Mouse (Mus musculus) hindbrain, postnatal 0 days (tissue): ENCODE data around the gene Pnkd. TPM values are rescaled to one million over a fixed set of nuclear protein-coding genes. Genes with fewer than 3 reads are reported as not detected.
A peak's percentile ranks its signal among the peaks of the same experiment; 100 is the strongest.
"Not testable (repeated sequence)": the region's sequence is repeated elsewhere in the genome, so short reads cannot be mapped to it uniquely, and the experiment has no call there.

Experiments
- ATAC-seq: fragments of 200-750 bp; cut with Nextera tagmentation; 2 replicates; pipeline ENCODE4 v1.8.0; 2017; ENCODE audit warnings: mild to moderate bottlenecking, moderate TSS enrichment, moderate library complexity
- DNase-seq: peaks from one replicate; pipeline ENCODE4 v3.0.0-alpha.2; 2015; ENCODE audit warnings: low spot score
- H3K27ac ChIP-seq: fragments of 300-500 bp; sonication (generic); 2 replicates; pipeline ENCODE4 v1.5.1; 2014; ENCODE audit warnings: mild to moderate bottlenecking
- H3K27me3 ChIP-seq: fragments of 300-500 bp; sonication (generic); 2 replicates; pipeline ENCODE4 v1.6.1; 2014; ENCODE audit warnings: low read length, mixed read lengths; ENCODE audit not compliant: insufficient read depth
- H3K36me3 ChIP-seq: fragments of 300-500 bp; sonication (generic); 2 replicates; pipeline ENCODE4 v1.6.1; 2014; ENCODE audit warnings: low read length, mixed read lengths; ENCODE audit not compliant: insufficient read depth
- H3K4me1 ChIP-seq: fragments of 300-500 bp; sonication (generic); 2 replicates; pipeline ENCODE4 v1.6.1; 2014; ENCODE audit warnings: antibody characterized with exemption, low read length, mixed read lengths; ENCODE audit not compliant: insufficient read depth
- H3K4me2 ChIP-seq: fragments of 300-500 bp; sonication (generic); 2 replicates; pipeline ENCODE4 v1.6.1; 2014; ENCODE audit warnings: low read depth, mild to moderate bottlenecking, low read length, moderate library complexity, mixed read lengths
- H3K4me3 ChIP-seq: fragments of 300-500 bp; sonication (generic); 2 replicates; pipeline ENCODE4 v1.5.1; 2014; ENCODE audit warnings: low read length
- H3K9ac ChIP-seq: fragments of 300-500 bp; sonication (generic); replicated peaks from 2 replicates; pipeline ENCODE4 v1.6.1; 2014; ENCODE audit warnings: mild to moderate bottlenecking, low read length, moderate library complexity, mixed read lengths
- H3K9me3 ChIP-seq: fragments of 300-500 bp; sonication (generic); 2 replicates; pipeline ENCODE4 v1.6.1; 2016; ENCODE audit warnings: low read length, mixed read lengths
- CTCF ChIP-seq: IDR thresholded peaks from 2 replicates; pipeline ENCODE4 v1.5.1; 2016; ENCODE audit warnings: antibody characterized with exemption, control low read depth, low read depth
- WGBS: fragments of 180-500 bp; shearing (Covaris S2); extraction: QIAGEN DNeasy Blood & Tissue Kit; methylation state at CpG from one replicate; pipeline ENCODE4 v1.1.7; 2014; 5-methylcytosine and 5-hydroxymethylcytosine counted together
- polyA plus RNA-seq: library from polyadenylated mRNA; unstranded; fragments of >200 nt; fragmentation: Nextera tagmentation; extraction: Ambion mirVana; gene quantifications from 2 replicates; pipeline ENCODE4 v1.2.1, GENCODE M21; 2015
- total RNA-seq: library from RNA; depleted of rRNA; stranded (reverse); fragments of >200 nt; gene quantifications from 2 replicates; pipeline ENCODE4 v1.2.3, GENCODE M21; 2014

The Pnkd gene
- total and polyA plus RNA-seq, 2 experiments from 2014 or later = 102 to 143 TPM

DNA sequence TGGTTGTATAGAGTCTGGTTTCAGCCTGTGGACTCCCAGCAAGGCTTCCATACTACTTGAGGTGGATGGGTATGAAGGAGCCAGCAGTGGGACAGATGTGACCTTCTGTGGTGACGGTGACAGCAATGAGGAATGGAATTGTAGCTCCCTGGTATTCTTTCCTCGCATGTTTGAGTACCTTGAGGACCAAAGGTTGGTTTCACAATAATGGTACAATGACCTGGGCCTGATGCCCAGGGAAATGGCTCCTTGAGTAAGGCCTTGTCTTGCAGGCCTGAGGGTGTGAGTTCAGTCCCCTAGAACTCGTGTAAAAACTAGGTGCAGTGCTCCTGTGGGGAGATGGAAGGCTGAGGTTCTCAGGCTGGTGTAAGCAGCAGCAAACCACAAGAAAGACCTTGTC is 34.0 kb downstream of the Pnkd start:
- H3K4me3 ChIP-seq = no peak overlapping the region
- no peaks in the 10 kb centered on the region for H3K4me1 ChIP-seq
- no peaks in the 10 kb centered on the region for H3K9me3 ChIP-seq
- H3K4me2 ChIP-seq = no peak overlapping the region
- no peaks in the 10 kb centered on the region for H3K27me3 ChIP-seq
- WGBS = 88% methylated on average over 3 of the region's 3 CpGs
- no peak overlapping the region for H3K9ac ChIP-seq
- no peaks in the 10 kb centered on the region for H3K36me3 ChIP-seq
- no peak overlapping the region for H3K27ac ChIP-seq
- TF ChIP-seq CTCF = no peak
- ATAC-seq = no peak
- DNase-seq = no peak

DNA sequence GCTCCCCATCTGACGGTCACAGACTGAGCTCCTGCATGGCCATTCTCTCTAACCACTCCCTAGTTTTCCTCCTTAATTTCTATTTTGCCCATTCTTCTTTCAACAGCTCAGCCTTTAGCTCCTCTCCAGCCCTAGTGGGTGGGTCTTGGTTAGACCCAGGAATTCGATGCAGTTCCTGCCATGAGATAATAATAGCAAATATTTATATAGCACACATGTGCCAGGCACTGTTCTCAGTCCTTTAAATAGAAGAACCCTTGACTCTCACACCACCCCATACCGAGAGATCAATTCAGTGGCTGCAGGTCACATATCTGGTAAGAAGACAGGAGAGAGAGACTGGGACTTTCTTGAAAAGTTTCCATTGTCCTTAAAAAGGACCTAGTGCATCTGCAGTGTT is 36.7 kb downstream of the Pnkd start:
- ATAC-seq = no peak

DNA sequence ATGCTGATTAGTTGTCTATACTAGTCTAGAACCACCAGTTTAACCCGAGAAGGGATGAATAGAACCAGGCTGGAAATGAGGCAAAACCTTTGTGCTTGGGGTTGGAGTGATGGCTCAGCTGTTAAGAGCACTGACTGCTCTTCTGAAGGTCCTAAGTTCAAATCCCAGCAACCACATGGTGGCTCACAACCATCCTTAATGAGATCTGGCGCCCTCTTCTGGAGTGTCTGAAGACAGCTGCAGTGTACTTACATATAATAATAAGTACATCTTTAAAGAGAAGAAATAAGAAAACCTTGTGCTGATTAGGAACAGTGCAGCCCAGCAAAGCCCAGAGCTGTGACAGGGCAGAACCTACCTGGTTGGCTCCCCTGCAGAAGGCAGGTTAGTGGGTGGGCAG is 42.2 kb downstream of the Pnkd start:
- DNase-seq, H3K9me3 ChIP-seq, H3K4me3 ChIP-seq, H3K27me3 ChIP-seq, H3K4me1 ChIP-seq, H3K36me3 ChIP-seq, H3K9ac ChIP-seq, H3K27ac ChIP-seq, H3K4me2 ChIP-seq, ATAC-seq: not testable (repeated sequence)
- WGBS = 64% methylated on average over 2 of the region's 2 CpGs

More for the DNA sequence above, 36.7 kb downstream of the Pnkd start:
- Histone ChIP-seq H3K4me1 (no peaks in the 10 kb centered on the region), H3K4me2 (no peak overlapping the region), H3K36me3 (no peaks in the 10 kb centered on the region), H3K9me3 (no peaks in the 10 kb centered on the region), H3K27me3 (no peaks in the 10 kb centered on the region), H3K27ac (no peak overlapping the region), H3K9ac (no peak overlapping the region), H3K4me3 (no peak overlapping the region)
- TF ChIP-seq CTCF = no peak
- 88% methylated on average over 3 of the region's 3 CpGs for WGBS
- no peak for DNase-seq

GRCm38 (mm10) chr1:74329899-74330431 is 45.2 kb downstream of the Pnkd start:
- Histone ChIP-seq H3K27ac (peak overlapping the region; percentile 7; the same call in 1 of the 2 replicates), H3K9ac (no peak overlapping the region), H3K4me2 (no peak overlapping the region), H3K4me1 (peaks cover 10% of the 10 kb centered on the region), H3K4me3 (no peak overlapping the region), H3K9me3 (no peaks in the 10 kb centered on the region), H3K27me3 (no peaks in the 10 kb centered on the region), H3K36me3 (no peaks in the 10 kb centered on the region)
- TF ChIP-seq CTCF = no peak
- peak; percentile 36 for DNase-seq
- WGBS = 68% methylated on average over 7 of the region's 7 CpGs
- ATAC-seq = no peak

- peaks cover 15% of the 10 kb centered on the region for H3K4me1 ChIP-seq
- no peak overlapping the region for H3K9ac ChIP-seq
- no peak for TF ChIP-seq CTCF
- WGBS = 72% methylated on average over 4 of the region's 4 CpGs
- no peaks in the 10 kb centered on the region for H3K27me3 ChIP-seq
- DNase-seq (no peak), ATAC-seq (no peak)
- H3K4me2 ChIP-seq = no peak overlapping the region
- peak overlapping the region; percentile 49 for H3K27ac ChIP-seq
- H3K4me3 ChIP-seq = no peak overlapping the region
- no peaks in the 10 kb centered on the region for H3K9me3 ChIP-seq
- H3K36me3 ChIP-seq = no peaks in the 10 kb centered on the region
Measured at GRCm38 (mm10) chr1:74331046-74331681, 46.4 kb downstream of the Pnkd start.

DNA sequence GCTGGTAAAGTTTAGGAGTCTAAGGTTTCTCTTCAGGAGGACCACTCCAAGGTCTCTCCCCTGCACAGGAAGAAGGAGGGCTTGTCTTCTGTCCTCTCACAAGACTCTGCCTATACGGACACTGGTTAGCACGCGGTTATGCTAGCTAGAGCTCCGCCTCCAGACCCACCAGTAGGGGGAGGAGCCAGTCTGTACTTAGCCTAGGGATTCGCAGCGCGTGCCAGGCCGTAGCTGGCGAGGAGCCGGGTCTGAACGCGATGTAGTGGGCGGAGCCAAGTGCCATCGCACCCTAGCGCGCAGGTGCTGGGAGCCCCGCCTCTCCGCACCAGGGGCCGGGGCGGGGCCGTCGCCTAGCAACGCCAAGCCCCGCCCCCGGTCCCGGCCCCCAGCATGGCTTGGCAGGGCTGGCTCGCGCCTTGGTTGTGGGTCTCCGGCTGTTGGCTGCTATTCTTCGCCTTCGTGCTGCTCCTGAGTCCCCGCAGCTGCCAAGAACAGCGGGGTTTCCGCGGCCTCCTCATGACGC is 47.6 kb downstream of the Pnkd start:
- Histone ChIP-seq H3K4me2 (peak overlapping the region; percentile 85), H3K27me3 (no peaks in the 10 kb centered on the region), H3K27ac (peak overlapping the region; percentile 79), H3K4me3 (peak overlapping the region; percentile 50), H3K4me1 (peaks cover 16% of the 10 kb centered on the region), H3K9me3 (no peaks in the 10 kb centered on the region), H3K36me3 (no peaks in the 10 kb centered on the region), H3K9ac (peak overlapping the region; percentile 54)
- DNase-seq (peak; percentile 98), ATAC-seq (peak; percentile 96)
- peak; percentile 63 for TF ChIP-seq CTCF
- 0% methylated on average over 36 of the region's 36 CpGs for WGBS

DNA sequence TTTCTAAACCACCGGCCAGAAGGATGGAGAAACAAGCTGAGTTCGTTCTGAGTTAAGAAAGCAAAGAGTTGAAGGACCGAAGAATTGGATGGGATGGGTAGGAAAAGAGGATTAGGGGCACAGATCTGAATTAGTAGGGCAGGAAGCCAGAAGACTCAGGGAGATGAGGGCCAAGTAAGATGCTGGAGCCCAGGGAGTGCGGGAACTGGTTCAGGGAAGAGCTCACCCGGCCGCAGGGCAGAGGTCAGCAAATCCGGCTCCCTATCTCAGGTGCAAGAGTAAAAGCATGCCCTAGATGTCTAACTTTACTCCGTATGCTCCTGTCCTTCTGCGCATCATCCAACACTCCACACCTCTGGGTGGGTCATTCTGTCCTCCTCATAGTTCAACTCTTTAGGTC is 48.2 kb downstream of the Pnkd start:
- WGBS = 4% methylated on average over 9 of the region's 9 CpGs
- Histone ChIP-seq H3K9ac (peak overlapping the region; percentile 54), H3K4me1 (peaks cover 20% of the 10 kb centered on the region), H3K4me2 (peak overlapping the region; percentile 85), H3K36me3 (no peaks in the 10 kb centered on the region), H3K27me3 (no peaks in the 10 kb centered on the region), H3K4me3 (peak overlapping the region; percentile 50), H3K9me3 (no peaks in the 10 kb centered on the region), H3K27ac (peak overlapping the region; percentile 79)
- TF ChIP-seq CTCF = no peak
- DNase-seq (no peak), ATAC-seq (no peak)
